Mouse (Mus musculus): ENCODE data around the gene Islr. TPM values are rescaled to one million over a fixed set of nuclear protein-coding genes. Genes with fewer than 3 reads are reported as not detected.

The Islr gene
- total and polyA plus RNA-seq, 2 experiments from 2014 or later = 27.4 to 45.8 TPM

- WGBS = 69% methylated on average over 24 of the region's 24 CpGs
- DNase-seq = no peak
- H3K36me3 ChIP-seq (ENCODE audit: insufficient read depth) = no peaks in the 10 kb centered on the region; the same call in 1 of the 2 replicates
- no peak overlapping the region for H3K27ac ChIP-seq (ENCODE audit: low read depth, low read length)
- no peak overlapping the region for H3K4me2 ChIP-seq (ENCODE audit: low read depth)
- no peak overlapping the region for H3K4me3 ChIP-seq (ENCODE audit: low read depth, low read length)
- H3K9me3 ChIP-seq (ENCODE audit: low read length) = no peaks in the 10 kb centered on the region
- H3K9ac ChIP-seq = no peak overlapping the region
- TF ChIP-seq CTCF (IDR thresholded peaks at IDR 0.05; ENCODE audit: low read depth) = peak; percentile 49
- no peak for ATAC-seq
- no peaks in the 10 kb centered on the region for H3K27me3 ChIP-seq (ENCODE audit: insufficient read depth, low read length)
- H3K4me1 ChIP-seq (ENCODE audit: insufficient read depth) = no peaks in the 10 kb centered on the region
These were observed 16.3 kb upstream of the Islr start for GRCm38 (mm10) chr9:58220218-58220903.

- WGBS = 93% methylated on average over 3 of the region's 3 CpGs
These were observed 14.4 kb upstream of the Islr start for GRCm38 (mm10) chr9:58218539-58218938.

GRCm38 (mm10) chr9:58216402-58216801 is 12.3 kb upstream of the Islr start:
- ATAC-seq = peak; percentile 60; the same call in 1 of the 2 replicates

More at GRCm38 (mm10) chr9:58218539-58218938, 14.4 kb upstream of the Islr start:
- ATAC-seq (no peak), DNase-seq (no peak)
- no peak overlapping the region for H3K4me2 ChIP-seq (ENCODE audit: low read depth)
- no peak overlapping the region for H3K9ac ChIP-seq
- H3K27ac ChIP-seq (ENCODE audit: low read depth, low read length) = no peak overlapping the region
- H3K36me3 ChIP-seq (ENCODE audit: insufficient read depth) = no peaks in the 10 kb centered on the region; the same call in 1 of the 2 replicates
- TF ChIP-seq CTCF (IDR thresholded peaks at IDR 0.05; ENCODE audit: low read depth) = no peak
- H3K27me3 ChIP-seq (ENCODE audit: insufficient read depth, low read length) = no peaks in the 10 kb centered on the region
- no peaks in the 10 kb centered on the region for H3K9me3 ChIP-seq (ENCODE audit: low read length)
- no peaks in the 10 kb centered on the region for H3K4me1 ChIP-seq (ENCODE audit: insufficient read depth)
- H3K4me3 ChIP-seq (ENCODE audit: low read depth, low read length) = no peak overlapping the region

GRCm38 (mm10) chr9:58214519-58215180 is 10.5 kb upstream of the Islr start:
- H3K27ac ChIP-seq (ENCODE audit: low read depth, low read length) = no peak overlapping the region
- 67% methylated on average over 8 of the region's 8 CpGs for WGBS
- H3K4me3 ChIP-seq (ENCODE audit: low read depth, low read length) = no peak overlapping the region
- no peak for TF ChIP-seq CTCF (IDR thresholded peaks at IDR 0.05; ENCODE audit: low read depth)
- no peaks in the 10 kb centered on the region for H3K27me3 ChIP-seq (ENCODE audit: insufficient read depth, low read length)
- DNase-seq = no peak
- no peaks in the 10 kb centered on the region for H3K4me1 ChIP-seq (ENCODE audit: insufficient read depth)
- no peaks in the 10 kb centered on the region for H3K9me3 ChIP-seq (ENCODE audit: low read length)
- no peak overlapping the region for H3K4me2 ChIP-seq (ENCODE audit: low read depth)
- no peaks in the 10 kb centered on the region; the same call in 1 of the 2 replicates for H3K36me3 ChIP-seq (ENCODE audit: insufficient read depth)
- no peak for ATAC-seq
- no peak overlapping the region for H3K9ac ChIP-seq

More at GRCm38 (mm10) chr9:58216402-58216801, 12.3 kb upstream of the Islr start:
- peak; percentile 65 for DNase-seq
- H3K4me3 ChIP-seq (ENCODE audit: low read depth, low read length) = no peak overlapping the region
- H3K9ac ChIP-seq = no peak overlapping the region
- no peak overlapping the region for H3K27ac ChIP-seq (ENCODE audit: low read depth, low read length)
- WGBS = 28% methylated on average over 6 of the region's 6 CpGs
- H3K36me3 ChIP-seq (ENCODE audit: insufficient read depth) = no peaks in the 10 kb centered on the region; the same call in 1 of the 2 replicates
- H3K27me3 ChIP-seq (ENCODE audit: insufficient read depth, low read length) = no peaks in the 10 kb centered on the region
- H3K4me1 ChIP-seq (ENCODE audit: insufficient read depth) = no peaks in the 10 kb centered on the region
- peak; percentile 80 for TF ChIP-seq CTCF (IDR thresholded peaks at IDR 0.05; ENCODE audit: low read depth)
- H3K9me3 ChIP-seq (ENCODE audit: low read length) = no peaks in the 10 kb centered on the region
- H3K4me2 ChIP-seq (ENCODE audit: low read depth) = no peak overlapping the region

GRCm38 (mm10) chr9:58213865-58214264 is 9.8 kb upstream of the Islr start:
- 42% methylated on average over 5 of the region's 5 CpGs for WGBS
- ATAC-seq (no peak), DNase-seq (no peak)
- Histone ChIP-seq H3K9ac (no peak overlapping the region), H3K4me2 (ENCODE audit: low read depth) (no peak overlapping the region), H3K4me1 (ENCODE audit: insufficient read depth) (no peaks in the 10 kb centered on the region), H3K27ac (ENCODE audit: low read depth, low read length) (no peak overlapping the region), H3K27me3 (ENCODE audit: insufficient read depth, low read length) (no peaks in the 10 kb centered on the region), H3K4me3 (ENCODE audit: low read depth, low read length) (no peak overlapping the region), H3K36me3 (ENCODE audit: insufficient read depth) (no peaks in the 10 kb centered on the region), H3K9me3 (ENCODE audit: low read length) (no peaks in the 10 kb centered on the region)
- no peak for TF ChIP-seq CTCF (IDR thresholded peaks at IDR 0.05; ENCODE audit: low read depth)

- H3K4me2 ChIP-seq (ENCODE audit: low read depth) = no peak overlapping the region
- no peak overlapping the region for H3K9ac ChIP-seq
- WGBS = 80% methylated on average over 5 of the region's 5 CpGs
- ATAC-seq (no peak), DNase-seq (no peak)
- H3K9me3 ChIP-seq (ENCODE audit: low read length) = no peaks in the 10 kb centered on the region
- H3K4me1 ChIP-seq (ENCODE audit: insufficient read depth) = no peaks in the 10 kb centered on the region
- TF ChIP-seq CTCF (IDR thresholded peaks at IDR 0.05; ENCODE audit: low read depth) = no peak
- H3K27me3 ChIP-seq (ENCODE audit: insufficient read depth, low read length) = no peaks in the 10 kb centered on the region
- no peaks in the 10 kb centered on the region for H3K36me3 ChIP-seq (ENCODE audit: insufficient read depth)
- H3K27ac ChIP-seq (ENCODE audit: low read depth, low read length) = no peak overlapping the region
- H3K4me3 ChIP-seq (ENCODE audit: low read depth, low read length) = no peak overlapping the region
These were observed 9.3 kb upstream of the Islr start for GRCm38 (mm10) chr9:58213377-58213776.

GRCm38 (mm10) chr9:58210304-58210627 is 6.2 kb upstream of the Islr start:
- H3K27me3 ChIP-seq (ENCODE audit: insufficient read depth, low read length) = no peaks in the 10 kb centered on the region
- H3K27ac ChIP-seq (ENCODE audit: low read depth, low read length) = no peak overlapping the region
- ATAC-seq (no peak), DNase-seq (no peak)
- no peaks in the 10 kb centered on the region for H3K36me3 ChIP-seq (ENCODE audit: insufficient read depth)
- no peak overlapping the region for H3K9ac ChIP-seq
- no peak overlapping the region for H3K4me3 ChIP-seq (ENCODE audit: low read depth, low read length)
- no peak overlapping the region for H3K4me2 ChIP-seq (ENCODE audit: low read depth)
- no peaks in the 10 kb centered on the region for H3K9me3 ChIP-seq (ENCODE audit: low read length)
- H3K4me1 ChIP-seq (ENCODE audit: insufficient read depth) = no peaks in the 10 kb centered on the region
- 90% methylated on average over 2 of the region's 2 CpGs for WGBS
- no peak for TF ChIP-seq CTCF (IDR thresholded peaks at IDR 0.05; ENCODE audit: low read depth)

Measured in forebrain, postnatal 0 days (tissue).